Mouse (Mus musculus) hindbrain, embryonic 10.5 days (tissue): Measurements from ENCODE around the gene Hoxb5. TPM values are rescaled to one million over a fixed set of nuclear protein-coding genes. Genes with fewer than 3 reads are reported as not detected.

Source experiments
- DNase-seq: peaks from one replicate; pipeline ENCODE4 v3.0.0-alpha.2; 2017; ENCODE audit warnings: low spot score
- H3K27ac ChIP-seq: fragments of 300-500 bp; sonication (generic); 2 replicates; pipeline ENCODE4 v1.5.1; 2016; ENCODE audit warnings: mild to moderate bottlenecking, moderate library complexity
- H3K27me3 ChIP-seq: fragments of 300-500 bp; sonication (generic); 2 replicates; pipeline ENCODE4 v1.6.1; 2016; ENCODE audit warnings: mild to moderate bottlenecking; ENCODE audit not compliant: poor library complexity, insufficient read depth, severe bottlenecking
- H3K36me3 ChIP-seq: fragments of 300-500 bp; sonication (generic); 2 replicates; pipeline ENCODE4 v1.6.1; 2016; ENCODE audit warnings: mild to moderate bottlenecking, moderate library complexity
- H3K4me1 ChIP-seq: fragments of 300-500 bp; sonication (generic); replicated peaks from 2 replicates; pipeline ENCODE4 v1.6.1; 2016; ENCODE audit warnings: mild to moderate bottlenecking
- H3K4me3 ChIP-seq: fragments of 300-500 bp; sonication (generic); 2 replicates; pipeline ENCODE4 v1.5.1; 2016; ENCODE audit warnings: mild to moderate bottlenecking, moderate library complexity
- H3K9me3 ChIP-seq: fragments of 300-500 bp; sonication (generic); 2 replicates; pipeline ENCODE4 v1.6.1; 2016; ENCODE audit warnings: mild to moderate bottlenecking, moderate library complexity
- WGBS: fragments of 180-500 bp; shearing (Covaris S2); methylation state at CpG from one replicate; pipeline ENCODE4 v1.1.7; 2016; 5-methylcytosine and 5-hydroxymethylcytosine counted together
- polyA plus RNA-seq: library from polyadenylated mRNA; unstranded; fragments of >200 nt; fragmentation: Nextera tagmentation; extraction: Ambion mirVana; gene quantifications from 2 replicates; pipeline ENCODE4 v1.2.1, GENCODE M21; 2016

Hoxb5 gene
- polyA plus RNA-seq, 1 experiment from 2014 or later, result 6.3 TPM

GRCm38 (mm10) chr11:96264390-96265020 lies 38.6 kb upstream of the Hoxb5 start:
- H3K36me3 ChIP-seq, result no peaks in the 10 kb centered on the region
- 2% methylated on average over 8 of the region's 8 CpGs for WGBS
- H3K4me3 ChIP-seq, result no peak overlapping the region
- no peak overlapping the region for H3K27ac ChIP-seq
- H3K27me3 ChIP-seq, result peaks cover 100% of the 10 kb centered on the region
- peak; percentile 52 for DNase-seq
- 0 out of 2 replicates have a peak, but pooled peaks cover 4% of the 10 kb centered on the region for H3K4me1 ChIP-seq
- no peaks in the 10 kb centered on the region for H3K9me3 ChIP-seq

GRCm38 (mm10) chr11:96265954-96266353 lies 37.2 kb upstream of the Hoxb5 start:
- no peak overlapping the region for H3K27ac ChIP-seq
- peak; percentile 33 for DNase-seq
- 2% methylated on average over 7 of the region's 7 CpGs for WGBS
- no peaks in the 10 kb centered on the region for H3K4me1 ChIP-seq
- peaks cover 100% of the 10 kb centered on the region for H3K27me3 ChIP-seq
- H3K4me3 ChIP-seq, result no peak overlapping the region
- H3K9me3 ChIP-seq, result no peaks in the 10 kb centered on the region
- no peaks in the 10 kb centered on the region for H3K36me3 ChIP-seq

GRCm38 (mm10) chr11:96267021-96267920 lies 35.9 kb upstream of the Hoxb5 start:
- peaks cover 11% of the 10 kb centered on the region for H3K4me1 ChIP-seq
- H3K4me3 ChIP-seq, result no peak overlapping the region
- 8% methylated on average over 7 of the region's 7 CpGs for WGBS
- H3K27ac ChIP-seq, result no peak overlapping the region
- H3K9me3 ChIP-seq, result no peaks in the 10 kb centered on the region
- H3K27me3 ChIP-seq, result peaks cover 100% of the 10 kb centered on the region
- DNase-seq, result no peak
- no peaks in the 10 kb centered on the region for H3K36me3 ChIP-seq

- peak; percentile 34 for DNase-seq
- Histone ChIP-seq H3K4me3 (no peak overlapping the region), H3K9me3 (no peaks in the 10 kb centered on the region), H3K4me1 (peaks cover 14% of the 10 kb centered on the region), H3K36me3 (no peaks in the 10 kb centered on the region), H3K27ac (no peak overlapping the region), H3K27me3 (peaks cover 100% of the 10 kb centered on the region)
- 0% methylated on average over 1 of the region's 1 CpGs for WGBS
Measured at GRCm38 (mm10) chr11:96268031-96268745, 34.9 kb upstream of the Hoxb5 start.

- no peaks in the 10 kb centered on the region for H3K9me3 ChIP-seq
- H3K27ac ChIP-seq, result no peak overlapping the region
- no peaks in the 10 kb centered on the region for H3K36me3 ChIP-seq
- no peak for DNase-seq
- WGBS, result under 1% methylated on average over 19 of the region's 19 CpGs
- peaks cover 100% of the 10 kb centered on the region for H3K27me3 ChIP-seq
- H3K4me3 ChIP-seq, result no peak overlapping the region
- peaks cover 14% of the 10 kb centered on the region for H3K4me1 ChIP-seq
Measured at GRCm38 (mm10) chr11:96269869-96270268, 33.3 kb upstream of the Hoxb5 start.

GRCm38 (mm10) chr11:96270996-96271540 lies 32.1 kb upstream of the Hoxb5 start, which contains the start of gene Hoxb9:
Gene Hoxb9 (plus strand): TSS chr11:96271457.
- peaks cover 100% of the 10 kb centered on the region for H3K27me3 ChIP-seq
- peak within 1 kb of the TSS; percentile 24; the same call in 1 of the 2 replicates for H3K4me3 ChIP-seq
- no peak within 1 kb of the TSS for H3K27ac ChIP-seq
- 1% methylated on average over 40 of the region's 40 CpGs for WGBS
- H3K4me1 ChIP-seq, result peaks cover 14% of the 10 kb centered on the region
- no peaks in the 10 kb centered on the region for H3K36me3 ChIP-seq
- no peaks in the 10 kb centered on the region for H3K9me3 ChIP-seq
- DNase-seq, result no peak

GRCm38 (mm10) chr11:96271541-96272011 lies 31.6 kb upstream of the Hoxb5 start:
- under 1% methylated on average over 52 of the region's 52 CpGs for WGBS
- H3K36me3 ChIP-seq, result no peaks in the 10 kb centered on the region
- H3K27ac ChIP-seq, result no peak overlapping the region
- H3K4me3 ChIP-seq, result peak overlapping the region; percentile 24; the same call in 1 of the 2 replicates
- DNase-seq, result no peak
- H3K9me3 ChIP-seq, result no peaks in the 10 kb centered on the region
- H3K27me3 ChIP-seq, result peaks cover 100% of the 10 kb centered on the region
- peaks cover 14% of the 10 kb centered on the region for H3K4me1 ChIP-seq

GRCm38 (mm10) chr11:96272024-96272921 lies 30.9 kb upstream of the Hoxb5 start:
- Histone ChIP-seq H3K27me3 (peaks cover 100% of the 10 kb centered on the region), H3K36me3 (no peaks in the 10 kb centered on the region), H3K27ac (no peak overlapping the region), H3K4me1 (peaks cover 14% of the 10 kb centered on the region), H3K9me3 (no peaks in the 10 kb centered on the region), H3K4me3 (no peak overlapping the region)
- WGBS, result under 1% methylated on average over 58 of the region's 58 CpGs
- DNase-seq, result no peak

- H3K9me3 ChIP-seq, result no peaks in the 10 kb centered on the region
- H3K4me1 ChIP-seq, result peaks cover 14% of the 10 kb centered on the region
- no peak overlapping the region for H3K27ac ChIP-seq
- H3K27me3 ChIP-seq, result peaks cover 100% of the 10 kb centered on the region
- H3K36me3 ChIP-seq, result no peaks in the 10 kb centered on the region
- no peak for DNase-seq
- no peak overlapping the region for H3K4me3 ChIP-seq
- 4% methylated on average over 10 of the region's 10 CpGs for WGBS
Measured at GRCm38 (mm10) chr11:96274428-96274827, 28.7 kb upstream of the Hoxb5 start.

GRCm38 (mm10) chr11:96275896-96276295 lies 27.2 kb upstream of the Hoxb5 start:
- H3K27me3 ChIP-seq, result peaks cover 100% of the 10 kb centered on the region
- no peak for DNase-seq
- H3K4me3 ChIP-seq, result no peak overlapping the region
- H3K36me3 ChIP-seq, result no peaks in the 10 kb centered on the region
- H3K4me1 ChIP-seq, result peaks cover 14% of the 10 kb centered on the region
- WGBS, result 6% methylated on average over 4 of the region's 4 CpGs
- H3K27ac ChIP-seq, result no peak overlapping the region
- H3K9me3 ChIP-seq, result no peaks in the 10 kb centered on the region

- H3K27ac ChIP-seq, result no peak overlapping the region
- no peak for DNase-seq
- no peaks in the 10 kb centered on the region for H3K9me3 ChIP-seq
- no peaks in the 10 kb centered on the region for H3K36me3 ChIP-seq
- H3K4me3 ChIP-seq, result no peak overlapping the region
- peaks cover 100% of the 10 kb centered on the region for H3K27me3 ChIP-seq
- WGBS, result under 1% methylated on average over 35 of the region's 35 CpGs
- H3K4me1 ChIP-seq, result peaks cover 1% of the 10 kb centered on the region
Measured at GRCm38 (mm10) chr11:96277151-96278044, 25.7 kb upstream of the Hoxb5 start.
